Mouse (Mus musculus) lung, postnatal 0 days (tissue): ENCODE results near the gene Id3. TPM values are rescaled to one million over a fixed set of nuclear protein-coding genes. Genes with fewer than 3 reads are reported as not detected.

ENCODE experiments used
- ATAC-seq: fragments of 200-750 bp; cut with Nextera tagmentation; 2 replicates; pipeline ENCODE4 v1.8.0; 2017; ENCODE audit warnings: moderate library complexity
- DNase-seq: peaks from one replicate; pipeline ENCODE4 v3.0.0-alpha.2; 2016; ENCODE audit warnings: low spot score
- H3K27ac ChIP-seq: fragments of 300-500 bp; sonication (generic); 2 replicates; pipeline ENCODE4 v1.5.1; 2014; ENCODE audit warnings: antibody characterized with exemption, mild to moderate bottlenecking, low read length, mixed read lengths
- H3K27me3 ChIP-seq: fragments of 300-500 bp; sonication (generic); replicated peaks from 2 replicates; pipeline ENCODE4 v1.6.1; 2014; ENCODE audit warnings: low read length, mixed read lengths; ENCODE audit not compliant: insufficient read depth
- H3K36me3 ChIP-seq: fragments of 300-500 bp; sonication (generic); 2 replicates; pipeline ENCODE4 v1.6.1; 2014; ENCODE audit warnings: low read length, mixed read lengths; ENCODE audit not compliant: insufficient read depth
- H3K4me1 ChIP-seq: fragments of 300-500 bp; sonication (generic); 2 replicates; pipeline ENCODE4 v1.6.1; 2014; ENCODE audit warnings: antibody characterized with exemption, low read depth, low read length, mixed read lengths; ENCODE audit not compliant: insufficient read depth
- H3K4me2 ChIP-seq: fragments of 300-500 bp; sonication (generic); replicated peaks from 2 replicates; pipeline ENCODE4 v1.6.1; 2014; ENCODE audit warnings: low read depth, mild to moderate bottlenecking, low read length, moderate library complexity, mixed read lengths
- H3K4me3 ChIP-seq: fragments of 300-500 bp; sonication (generic); 2 replicates; pipeline ENCODE4 v1.5.1; 2014; ENCODE audit warnings: low read depth, low read length
- H3K9ac ChIP-seq: fragments of 300-500 bp; sonication (generic); replicated peaks from 2 replicates; pipeline ENCODE4 v1.6.1; 2014; ENCODE audit warnings: low read depth, mild to moderate bottlenecking
- H3K9me3 ChIP-seq: fragments of 300-500 bp; sonication (generic); 2 replicates; pipeline ENCODE4 v1.6.1; 2016; ENCODE audit warnings: low read length, mixed read lengths
- CTCF ChIP-seq: IDR thresholded peaks from 2 replicates; pipeline ENCODE4 v1.5.1; 2016; ENCODE audit warnings: antibody characterized with exemption, mild to moderate bottlenecking
- EP300 ChIP-seq: IDR thresholded peaks from 2 replicates; pipeline ENCODE4 v1.6.1; 2016; ENCODE audit warnings: antibody characterized with exemption, mild to moderate bottlenecking, control low read depth
- WGBS: fragments of 180-500 bp; shearing (Covaris S2); extraction: QIAGEN DNeasy Blood & Tissue Kit; methylation state at CpG from one replicate; pipeline ENCODE4 v1.1.7; 2014; 5-methylcytosine and 5-hydroxymethylcytosine counted together
- polyA plus RNA-seq: library from polyadenylated mRNA; unstranded; fragments of >200 nt; fragmentation: Nextera tagmentation; extraction: Ambion mirVana; gene quantifications from 2 replicates; pipeline ENCODE4 v1.2.1, GENCODE M21; 2015

Gene Id3
- polyA plus RNA-seq: 430 and 477 TPM in 2 replicates

DNA sequence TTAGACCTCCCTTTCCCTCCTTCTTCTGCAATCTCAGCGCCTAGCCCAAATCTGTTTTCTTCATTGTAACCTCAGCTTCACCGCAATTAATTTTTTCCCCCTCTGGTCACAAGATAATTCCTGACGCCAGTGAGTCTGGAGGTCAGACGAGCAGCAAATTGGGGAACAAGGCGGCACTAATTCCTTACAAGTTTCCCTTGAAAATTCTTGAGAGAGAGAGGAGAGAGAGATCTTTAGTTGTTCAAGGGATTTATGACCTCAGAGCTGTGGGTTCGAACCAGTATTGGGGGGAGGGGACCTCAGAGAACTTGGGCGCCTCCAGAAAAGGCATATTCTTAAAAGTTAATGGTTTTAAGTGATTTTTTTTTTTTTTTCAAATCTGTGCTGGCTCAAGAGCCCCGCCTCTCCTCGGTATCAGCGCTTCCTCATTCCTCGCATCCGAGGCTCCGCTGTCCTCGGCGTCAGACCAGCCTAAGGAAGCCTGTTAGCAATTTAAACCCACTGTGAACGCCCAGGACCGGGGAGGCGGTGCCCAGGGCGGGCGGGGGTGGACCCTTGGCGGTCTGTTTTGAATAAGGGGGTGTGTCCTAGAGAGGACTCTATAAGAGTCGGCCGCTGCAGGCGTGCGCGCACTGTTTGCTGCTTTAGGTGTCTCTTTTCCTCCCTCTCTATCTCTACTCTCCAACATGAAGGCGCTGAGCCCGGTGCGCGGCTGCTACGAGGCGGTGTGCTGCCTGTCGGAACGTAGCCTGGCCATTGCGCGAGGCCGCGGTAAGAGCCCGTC lies at the start of gene Id3:
TSS of gene Id3 (plus strand) at position 305 of the 784 bp plus-strand sequence.
- H3K9me3 ChIP-seq: no peaks in the 10 kb centered on the region
- 3% methylated on average over 38 of the region's 39 CpGs for WGBS
- no peaks in the 10 kb centered on the region for H3K36me3 ChIP-seq
- peak within 1 kb of the TSS; percentile 99 for H3K9ac ChIP-seq
- H3K27ac ChIP-seq: peak within 1 kb of the TSS; percentile 97
- H3K4me3 ChIP-seq: peak within 1 kb of the TSS; percentile 92
- H3K4me1 ChIP-seq: peaks cover 49% of the 10 kb centered on the region
- TF ChIP-seq EP300: peak; percentile 88
- TF ChIP-seq CTCF: 0 out of 2 replicates have a peak, but pooled peaks have one; percentile 5
- peak within 1 kb of the TSS; percentile 68 for H3K4me2 ChIP-seq
- ATAC-seq (peak; percentile 78), DNase-seq (peak; percentile 98)
- no peaks in the 10 kb centered on the region for H3K27me3 ChIP-seq

DNA sequence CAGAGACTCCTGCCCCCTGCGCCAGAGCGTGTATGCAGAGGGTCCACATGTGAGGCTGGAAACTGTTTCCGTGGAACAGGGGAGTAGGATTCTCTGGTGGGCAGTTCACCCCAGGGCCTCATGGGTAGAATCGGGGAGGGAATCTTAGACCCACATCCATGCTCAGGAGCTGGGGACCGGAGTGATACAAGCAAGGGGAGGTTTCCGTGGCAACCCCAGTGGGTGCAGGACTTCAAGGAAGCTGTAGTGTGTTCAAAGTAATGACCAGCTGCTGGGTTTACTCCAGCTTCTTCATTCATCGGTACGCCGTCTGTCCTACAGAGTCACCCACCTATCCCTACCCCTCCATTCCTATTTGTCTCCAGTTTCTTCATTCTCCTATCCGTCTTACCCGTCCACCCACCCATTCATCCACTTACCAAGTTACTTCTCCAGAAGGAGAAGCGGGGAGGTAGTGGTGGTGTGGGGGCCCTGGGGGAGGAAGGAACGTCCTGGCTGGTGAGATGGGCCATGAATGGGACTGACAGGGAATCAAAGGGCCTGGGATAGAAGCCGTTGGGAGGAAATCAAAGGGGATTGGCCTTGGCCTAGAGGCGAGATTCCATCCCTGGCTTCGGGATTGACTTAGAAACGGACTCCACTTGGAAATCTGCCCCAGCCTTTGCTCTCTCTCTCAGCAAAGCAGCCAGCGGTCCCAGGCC lies 48.6 kb upstream of the Id3 start:
- no peak overlapping the region for H3K4me2 ChIP-seq
- H3K36me3 ChIP-seq: no peaks in the 10 kb centered on the region
- H3K9me3 ChIP-seq: no peaks in the 10 kb centered on the region
- no peak overlapping the region for H3K9ac ChIP-seq
- DNase-seq: no peak
- H3K4me1 ChIP-seq: no peaks in the 10 kb centered on the region; the same call in 1 of the 2 replicates
- H3K4me3 ChIP-seq: no peak overlapping the region
- no peak for ATAC-seq
- no peak for TF ChIP-seq CTCF
- no peak for TF ChIP-seq EP300
- WGBS: 69% methylated on average over 18 of the region's 18 CpGs
- no peaks in the 10 kb centered on the region for H3K27me3 ChIP-seq
- no peak overlapping the region for H3K27ac ChIP-seq

DNA sequence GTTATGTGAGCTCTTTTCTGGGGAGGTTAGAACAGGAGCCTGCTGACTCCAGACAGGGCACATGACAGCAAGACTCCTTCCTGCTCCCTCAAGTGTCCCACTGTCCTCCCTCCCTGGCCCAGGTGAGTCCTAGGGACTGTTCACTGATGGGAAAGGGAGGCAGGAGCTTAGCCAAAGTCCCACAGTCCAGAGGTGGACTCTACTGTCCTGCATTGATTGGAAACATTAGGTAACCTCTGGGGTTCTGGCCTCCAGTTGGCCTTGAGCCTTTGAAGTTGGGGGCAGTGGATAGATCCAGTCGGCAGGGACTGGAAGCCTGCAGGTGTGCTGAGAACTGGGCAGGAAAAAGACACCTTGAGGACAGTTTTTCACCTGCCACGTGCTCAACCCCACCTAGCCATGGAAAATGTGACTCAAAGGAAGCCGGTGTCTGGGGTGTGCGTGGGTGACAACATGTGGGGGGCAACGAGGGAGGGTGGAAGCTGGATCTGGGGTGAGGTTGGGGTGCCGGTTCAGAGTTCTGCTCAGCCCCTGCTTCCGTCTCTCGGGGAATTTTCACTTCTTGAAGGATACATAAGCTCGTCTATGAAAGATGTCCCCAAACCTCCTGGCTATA lies 47.7 kb upstream of the Id3 start:
- Histone ChIP-seq H3K9me3 (no peaks in the 10 kb centered on the region), H3K27ac (no peak overlapping the region), H3K9ac (no peak overlapping the region), H3K4me3 (no peak overlapping the region), H3K36me3 (no peaks in the 10 kb centered on the region), H3K4me1 (no peaks in the 10 kb centered on the region; the same call in 1 of the 2 replicates), H3K27me3 (no peaks in the 10 kb centered on the region), H3K4me2 (no peak overlapping the region)
- TF ChIP-seq EP300 (no peak), CTCF (no peak)
- ATAC-seq (no peak), DNase-seq (no peak)
- WGBS: 75% methylated on average over 9 of the region's 9 CpGs

DNA sequence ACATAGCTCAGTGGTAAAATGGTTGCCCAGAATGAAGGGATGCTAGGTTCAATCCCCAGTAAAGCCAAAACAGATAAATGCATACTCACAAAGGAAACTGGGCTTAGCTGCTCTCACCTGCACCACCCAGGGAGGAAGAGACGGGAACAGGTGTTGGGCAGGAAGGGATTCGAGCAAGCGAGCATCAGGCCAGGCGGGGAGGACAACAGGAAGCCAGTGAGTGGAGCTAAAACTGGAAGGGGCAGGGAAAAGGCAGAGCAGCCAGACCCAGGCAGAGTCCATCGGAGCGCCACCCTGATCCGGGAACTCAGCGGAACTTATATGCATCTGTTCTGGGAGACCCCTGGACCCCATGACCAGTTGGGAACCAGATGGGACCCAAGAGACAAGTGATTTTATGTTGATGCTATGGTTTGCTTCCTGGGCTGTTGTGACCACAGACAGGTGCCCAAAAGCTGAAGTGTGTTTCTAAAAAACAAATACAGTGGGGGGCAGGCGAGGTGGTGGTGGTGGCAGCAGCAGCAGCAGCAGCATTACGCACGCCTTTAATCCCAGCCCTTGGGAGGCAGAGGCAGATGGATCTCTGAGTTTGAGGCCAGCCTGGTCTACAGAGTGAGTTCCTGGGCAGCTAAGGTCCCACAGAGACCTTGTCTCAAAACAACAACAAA lies 46.7 kb upstream of the Id3 start:
- 71% methylated on average over 11 of the region's 11 CpGs for WGBS
- no peak overlapping the region for H3K4me2 ChIP-seq
- no peaks in the 10 kb centered on the region for H3K9me3 ChIP-seq
- no peaks in the 10 kb centered on the region for H3K36me3 ChIP-seq
- no peaks in the 10 kb centered on the region for H3K27me3 ChIP-seq
- no peak overlapping the region for H3K4me3 ChIP-seq
- no peak overlapping the region for H3K9ac ChIP-seq
- H3K4me1 ChIP-seq: no peaks in the 10 kb centered on the region; the same call in 1 of the 2 replicates
- TF ChIP-seq CTCF (no peak), EP300 (no peak)
- no peak for DNase-seq
- no peak overlapping the region for H3K27ac ChIP-seq
- ATAC-seq: no peak

DNA sequence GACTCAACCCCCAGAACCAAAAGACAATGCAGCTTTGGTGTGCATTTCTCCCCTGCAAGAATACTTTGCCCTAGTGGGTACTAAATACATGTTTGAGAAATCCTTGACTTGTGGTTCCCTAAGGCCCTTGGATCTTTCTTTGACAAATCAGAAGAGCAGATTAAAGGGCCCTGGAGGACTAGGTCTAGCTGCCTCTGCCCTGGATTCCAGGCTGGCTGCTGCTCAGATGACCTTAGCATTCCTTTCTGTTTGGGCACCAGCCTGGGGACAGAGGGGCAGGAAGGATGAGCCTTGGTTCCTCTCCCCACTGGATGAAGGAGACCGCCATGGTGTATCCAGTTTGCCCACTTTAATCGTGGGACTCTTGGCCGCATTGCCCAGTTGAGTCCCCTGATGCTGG lies 44.9 kb upstream of the Id3 start:
- Histone ChIP-seq H3K9me3 (no peaks in the 10 kb centered on the region), H3K4me1 (no peaks in the 10 kb centered on the region; the same call in 1 of the 2 replicates), H3K9ac (no peak overlapping the region), H3K27me3 (no peaks in the 10 kb centered on the region), H3K4me2 (no peak overlapping the region), H3K27ac (no peak overlapping the region), H3K4me3 (no peak overlapping the region), H3K36me3 (no peaks in the 10 kb centered on the region)
- WGBS: 91% methylated on average over 3 of the region's 3 CpGs
- DNase-seq (no peak), ATAC-seq (no peak)
- TF ChIP-seq EP300 (no peak), CTCF (no peak)
